Mouse (Mus musculus) thymus, adult 2 months (tissue): Measurements from ENCODE around the gene Fads3.

Source experiments
- CTCF ChIP-seq: fragments of 200-500 bp; IDR thresholded peaks from 2 replicates; pipeline ENCODE4 v1.5.1; 2012; ENCODE audit warnings: mild to moderate bottlenecking, control low read depth, low read length, moderate library complexity, borderline replicate concordance; ENCODE audit not compliant: control insufficient read depth, poor library complexity, insufficient read depth; ENCODE audit errors: extremely low read depth
- POLR2A ChIP-seq: fragments of 200-500 bp; IDR thresholded peaks from 2 replicates; pipeline ENCODE4 v1.6.1; 2012; ENCODE audit warnings: mild to moderate bottlenecking, low read length, control low read depth, moderate library complexity; ENCODE audit not compliant: control insufficient read depth, poor library complexity, insufficient read depth; ENCODE audit errors: extremely low read depth

GRCm38 (mm10) chr19:10038364-10038763 is 3.0 kb upstream of the Fads3 start:
- TF ChIP-seq CTCF (no peak), POLR2A (no peak)
